Mouse (Mus musculus): ENCODE measurements at regions not wholly inside any gene's neighbourhood (a gene's known extent, or its start where the extent isn't known, plus 50 kb on each side); places are given as distances from the start of the nearest gene placed in this dataset.

DNA sequence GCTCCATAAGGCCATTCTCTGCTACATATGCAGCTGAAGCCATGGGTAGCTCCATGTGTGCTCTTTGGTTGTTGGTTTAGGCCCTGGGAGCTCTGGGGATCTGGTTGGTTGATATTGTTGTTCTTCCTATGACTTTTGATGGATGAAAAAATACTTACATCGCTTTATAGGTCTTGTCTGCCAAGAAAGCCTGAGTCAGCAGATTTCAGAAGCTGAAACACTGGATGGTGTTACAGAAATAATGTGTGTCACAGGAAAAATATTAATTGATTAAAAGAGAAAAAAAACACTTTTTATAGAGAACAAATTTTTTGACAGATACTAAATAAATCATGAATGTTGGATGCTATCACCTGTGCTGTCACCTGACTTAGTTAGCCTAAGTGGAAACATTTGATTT, 52.4 kb upstream of the Plxna2 start:
- no peaks in the 10 kb centered on the region for H3K4me1 ChIP-seq (replicated peaks; ENCODE audit: low read depth, low read length)
- no peak for TF ChIP-seq NANOG (IDR thresholded peaks at IDR 0.05; ENCODE audit: borderline replicate concordance, low read length)
- TF ChIP-seq POU5F1 (IDR thresholded peaks at IDR 0.05; ENCODE audit: borderline replicate concordance, low read length): no peak
- no peak for TF ChIP-seq CTCF (conservative IDR thresholded peaks at IDR 0.05; ENCODE audit: low read length)
- H3K9me3 ChIP-seq (ENCODE audit: low read length): no peaks in the 10 kb centered on the region
- H3K36me3 ChIP-seq (ENCODE audit: insufficient read depth, low read length): no peaks in the 10 kb centered on the region
- H3K4me3 ChIP-seq (replicated peaks; ENCODE audit: low read length): no peak overlapping the region
- H3K27me3 ChIP-seq (ENCODE audit: insufficient read depth, low read length): no peaks in the 10 kb centered on the region

DNA sequence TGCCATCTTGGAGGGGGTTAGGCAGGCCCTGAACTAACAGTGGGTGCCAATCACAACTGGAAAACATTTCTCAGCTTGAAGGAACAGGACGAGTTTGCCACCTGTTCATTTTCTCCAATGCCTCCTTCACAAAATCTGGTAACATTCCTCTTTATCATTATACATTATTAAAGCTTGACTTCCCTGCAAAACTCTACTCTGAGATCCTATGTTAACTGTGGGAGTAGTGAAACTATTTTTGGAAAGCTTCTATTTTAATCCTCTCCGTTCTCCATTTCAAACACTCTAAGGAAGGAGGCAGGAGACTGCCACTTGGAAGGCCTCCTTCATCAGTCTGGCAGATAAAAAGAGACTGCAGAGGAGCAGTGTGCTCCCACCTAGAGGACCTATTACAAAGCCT, 54.1 kb upstream of the Plxna2 start:
- TF ChIP-seq NANOG (IDR thresholded peaks at IDR 0.05; ENCODE audit: borderline replicate concordance, low read length): no peak
- TF ChIP-seq POU5F1 (IDR thresholded peaks at IDR 0.05; ENCODE audit: borderline replicate concordance, low read length): no peak
- TF ChIP-seq CTCF (conservative IDR thresholded peaks at IDR 0.05; ENCODE audit: low read length): no peak
- Histone ChIP-seq H3K9me3 (ENCODE audit: low read length) (no peaks in the 10 kb centered on the region), H3K27me3 (ENCODE audit: insufficient read depth, low read length) (no peaks in the 10 kb centered on the region)

GRCm38 (mm10) chr1:194561098-194561497, 56.9 kb upstream of the Plxna2 start:
- no peak overlapping the region for H3K4me3 ChIP-seq (replicated peaks; ENCODE audit: low read length)
- no peaks in the 10 kb centered on the region for H3K9me3 ChIP-seq (ENCODE audit: low read length)
- TF ChIP-seq CTCF (conservative IDR thresholded peaks at IDR 0.05; ENCODE audit: low read length) (no peak), POU5F1 (IDR thresholded peaks at IDR 0.05; ENCODE audit: borderline replicate concordance, low read length) (no peak), NANOG (IDR thresholded peaks at IDR 0.05; ENCODE audit: borderline replicate concordance, low read length) (no peak)
- no peaks in the 10 kb centered on the region for H3K36me3 ChIP-seq (ENCODE audit: insufficient read depth, low read length)
- no peaks in the 10 kb centered on the region for H3K27me3 ChIP-seq (ENCODE audit: insufficient read depth, low read length)
- H3K4me1 ChIP-seq (replicated peaks; ENCODE audit: low read depth, low read length): no peaks in the 10 kb centered on the region

More for the DNA sequence above, 54.1 kb upstream of the Plxna2 start:
- no peaks in the 10 kb centered on the region for H3K4me1 ChIP-seq (replicated peaks; ENCODE audit: low read depth, low read length)
- H3K4me3 ChIP-seq (replicated peaks; ENCODE audit: low read length): no peak overlapping the region
- no peaks in the 10 kb centered on the region for H3K36me3 ChIP-seq (ENCODE audit: insufficient read depth, low read length)

DNA sequence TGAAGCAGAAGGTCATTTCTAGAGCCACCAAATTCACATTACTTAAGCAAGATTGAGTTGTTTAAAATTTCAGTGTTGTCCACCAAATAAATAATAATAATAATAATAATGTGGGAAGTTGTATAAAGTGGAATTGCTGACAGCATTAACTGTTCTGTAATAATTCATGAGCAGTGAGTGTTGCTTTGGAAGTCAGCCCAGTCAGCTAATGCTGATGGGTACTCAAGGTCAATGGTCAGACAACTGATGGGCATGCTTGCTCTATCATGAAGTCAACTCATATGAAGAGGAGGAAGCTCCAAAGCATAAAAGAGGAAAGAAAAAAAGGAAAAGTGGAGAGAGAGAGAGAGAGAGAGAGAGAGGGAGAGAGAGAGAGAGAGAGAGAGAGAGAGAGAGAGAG, 69.4 kb upstream of the Plxna2 start:
- no peaks in the 10 kb centered on the region for H3K4me1 ChIP-seq (replicated peaks; ENCODE audit: low read depth, low read length)
- TF ChIP-seq POU5F1 (IDR thresholded peaks at IDR 0.05; ENCODE audit: borderline replicate concordance, low read length) (no peak), CTCF (conservative IDR thresholded peaks at IDR 0.05; ENCODE audit: low read length) (no peak), NANOG (IDR thresholded peaks at IDR 0.05; ENCODE audit: borderline replicate concordance, low read length) (no peak)
- H3K9me3 ChIP-seq (ENCODE audit: low read length): no peaks in the 10 kb centered on the region
- no peak overlapping the region for H3K4me3 ChIP-seq (replicated peaks; ENCODE audit: low read length)
- no peaks in the 10 kb centered on the region for H3K36me3 ChIP-seq (ENCODE audit: insufficient read depth, low read length)
- no peaks in the 10 kb centered on the region for H3K27me3 ChIP-seq (ENCODE audit: insufficient read depth, low read length)

DNA sequence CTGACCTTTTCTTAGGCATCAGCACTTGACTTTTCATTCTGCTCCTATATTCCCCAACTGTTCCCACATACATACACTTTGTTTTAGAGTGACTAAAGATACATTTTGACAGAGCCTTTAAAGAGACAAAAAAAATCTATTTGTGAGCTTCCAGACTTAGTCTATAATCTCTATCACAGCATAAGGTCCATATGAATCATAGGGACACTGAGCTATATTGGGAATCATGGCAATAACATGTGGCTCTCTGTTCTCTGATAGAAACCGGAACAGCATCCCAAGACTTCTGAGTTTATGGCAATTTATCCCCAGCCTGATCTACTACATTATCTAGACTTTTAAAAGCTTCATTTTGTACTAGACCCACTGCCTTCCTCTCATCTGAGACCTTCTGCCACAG, 69.8 kb upstream of the Plxna2 start:
- H3K4me1 ChIP-seq (replicated peaks; ENCODE audit: low read depth, low read length): no peaks in the 10 kb centered on the region
- no peaks in the 10 kb centered on the region for H3K9me3 ChIP-seq (ENCODE audit: low read length)
- no peaks in the 10 kb centered on the region for H3K27me3 ChIP-seq (ENCODE audit: insufficient read depth, low read length)
- H3K4me3 ChIP-seq (replicated peaks; ENCODE audit: low read length): no peak overlapping the region
- TF ChIP-seq CTCF (conservative IDR thresholded peaks at IDR 0.05; ENCODE audit: low read length) (no peak), NANOG (IDR thresholded peaks at IDR 0.05; ENCODE audit: borderline replicate concordance, low read length) (no peak), POU5F1 (IDR thresholded peaks at IDR 0.05; ENCODE audit: borderline replicate concordance, low read length) (no peak)
- H3K36me3 ChIP-seq (ENCODE audit: insufficient read depth, low read length): no peaks in the 10 kb centered on the region

- Histone ChIP-seq H3K4me1 (replicated peaks; ENCODE audit: low read depth, low read length) (no peaks in the 10 kb centered on the region), H3K9me3 (ENCODE audit: low read length) (peaks cover 8% of the 10 kb centered on the region; the same call in 1 of the 2 replicates), H3K36me3 (ENCODE audit: insufficient read depth, low read length) (no peaks in the 10 kb centered on the region), H3K4me3 (replicated peaks; ENCODE audit: low read length) (no peak overlapping the region), H3K27me3 (ENCODE audit: insufficient read depth, low read length) (no peaks in the 10 kb centered on the region)
- no peak for TF ChIP-seq CTCF (conservative IDR thresholded peaks at IDR 0.05; ENCODE audit: low read length)
- TF ChIP-seq POU5F1 (IDR thresholded peaks at IDR 0.05; ENCODE audit: borderline replicate concordance, low read length): no peak
- TF ChIP-seq NANOG (IDR thresholded peaks at IDR 0.05; ENCODE audit: borderline replicate concordance, low read length): no peak
These were observed 77.1 kb upstream of the Plxna2 start for GRCm38 (mm10) chr1:194540923-194541322.

- TF ChIP-seq POU5F1 (IDR thresholded peaks at IDR 0.05; ENCODE audit: borderline replicate concordance, low read length) (no peak), NANOG (IDR thresholded peaks at IDR 0.05; ENCODE audit: borderline replicate concordance, low read length) (no peak), CTCF (conservative IDR thresholded peaks at IDR 0.05; ENCODE audit: low read length) (no peak)
- Histone ChIP-seq H3K4me3 (replicated peaks; ENCODE audit: low read length) (no peak overlapping the region), H3K4me1 (replicated peaks; ENCODE audit: low read depth, low read length) (no peaks in the 10 kb centered on the region), H3K36me3 (ENCODE audit: insufficient read depth, low read length) (no peaks in the 10 kb centered on the region), H3K27me3 (ENCODE audit: insufficient read depth, low read length) (no peaks in the 10 kb centered on the region), H3K9me3 (ENCODE audit: low read length) (no peaks in the 10 kb centered on the region)
These were observed 90.5 kb upstream of the Plxna2 start for GRCm38 (mm10) chr1:194527342-194528165.

GRCm38 (mm10) chr1:194524976-194525375, 93.0 kb upstream of the Plxna2 start:
- TF ChIP-seq POU5F1 (IDR thresholded peaks at IDR 0.05; ENCODE audit: borderline replicate concordance, low read length) (no peak), NANOG (IDR thresholded peaks at IDR 0.05; ENCODE audit: borderline replicate concordance, low read length) (no peak), CTCF (conservative IDR thresholded peaks at IDR 0.05; ENCODE audit: low read length) (no peak)
- Histone ChIP-seq H3K9me3 (ENCODE audit: low read length) (no peaks in the 10 kb centered on the region), H3K36me3 (ENCODE audit: insufficient read depth, low read length) (no peaks in the 10 kb centered on the region), H3K4me3 (replicated peaks; ENCODE audit: low read length) (no peak overlapping the region), H3K27me3 (ENCODE audit: insufficient read depth, low read length) (no peaks in the 10 kb centered on the region), H3K4me1 (replicated peaks; ENCODE audit: low read depth, low read length) (no peaks in the 10 kb centered on the region)

Data from E14TG2a.4 (cell line).